Mouse (Mus musculus): ENCODE measurements around the gene Fam131c.

Fam131c gene

GRCm38 (mm10) chr4:141357811-141358210 lies 10.2 kb upstream of the Fam131c start:
- no peak for DNase-seq (ENCODE audit: extremely low spot score, low spot score)

DNA sequence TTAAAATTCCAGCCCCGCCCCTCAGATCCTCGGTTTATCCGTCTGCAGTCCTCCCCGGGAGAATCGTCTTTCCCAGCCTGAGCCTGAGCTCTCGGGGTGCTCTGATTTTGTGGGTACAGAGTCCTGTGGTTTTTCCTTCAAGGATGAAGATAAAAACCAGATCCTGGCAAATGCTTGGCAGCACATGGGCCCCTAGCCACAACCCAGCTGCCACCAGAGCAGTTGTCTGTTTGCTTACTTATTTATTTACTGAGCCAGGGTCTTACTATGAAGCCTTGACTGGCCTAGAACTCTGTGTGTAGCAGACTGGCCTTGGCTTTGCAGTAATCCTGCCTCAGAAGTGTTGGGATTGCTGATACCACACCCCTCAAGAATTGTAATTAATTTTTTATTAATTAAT lies 8.8 kb upstream of the Fam131c start:
- DNase-seq (ENCODE audit: extremely low spot score, low spot score): no peak

GRCm38 (mm10) chr4:141360846-141361245 lies 7.2 kb upstream of the Fam131c start:
- DNase-seq (ENCODE audit: extremely low spot score, low spot score): peak; percentile 64

- DNase-seq (ENCODE audit: extremely low spot score, low spot score): peak; percentile 92
Measured at GRCm38 (mm10) chr4:141362937-141363548, 5.0 kb upstream of the Fam131c start.

DNA sequence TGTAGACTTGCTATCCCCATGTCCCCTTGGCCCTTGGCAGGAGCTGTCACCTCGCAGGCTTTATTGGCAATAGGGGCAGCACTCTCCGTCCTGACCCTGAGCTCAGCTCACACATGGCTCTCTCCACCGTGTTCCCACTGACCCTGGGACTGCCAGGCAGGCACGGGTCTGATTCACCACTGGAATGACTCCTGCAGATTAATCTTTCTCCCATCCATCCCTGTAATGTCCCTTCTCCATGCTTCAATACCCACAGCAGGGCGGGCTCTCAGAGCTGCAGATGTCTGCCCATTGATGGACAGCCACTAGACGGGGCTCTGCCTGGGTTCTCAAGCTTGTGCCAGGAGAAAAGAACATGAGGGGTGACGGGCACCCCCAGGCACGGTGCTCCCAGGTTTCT lies 2.9 kb upstream of the Fam131c start:
- DNase-seq (ENCODE audit: extremely low spot score, low spot score): no peak

GRCm38 (mm10) chr4:141365876-141366275 lies 2.1 kb upstream of the Fam131c start:
- DNase-seq (ENCODE audit: extremely low spot score, low spot score): no peak

DNA sequence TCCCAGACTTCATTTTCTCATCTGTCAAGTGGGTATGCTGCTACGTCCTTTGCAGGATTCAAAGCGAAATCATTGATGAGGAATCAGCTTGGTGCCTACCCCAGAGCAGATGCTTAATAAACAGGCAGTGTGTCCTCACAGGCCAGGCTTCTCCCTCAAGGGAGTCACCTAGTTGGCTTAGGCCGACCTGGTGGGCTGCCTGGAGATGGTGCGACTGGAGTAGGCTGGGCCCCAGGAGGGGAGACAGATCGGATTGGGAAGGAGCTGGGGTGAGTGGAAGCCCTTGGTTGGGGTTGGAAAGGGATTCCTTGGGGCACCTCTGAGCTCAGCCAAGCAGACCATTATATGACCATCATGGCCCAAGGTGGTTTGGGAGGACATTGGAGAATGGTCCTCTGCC lies 4.4 kb downstream of the Fam131c start:
- DNase-seq (ENCODE audit: extremely low spot score, low spot score): no peak

DNA sequence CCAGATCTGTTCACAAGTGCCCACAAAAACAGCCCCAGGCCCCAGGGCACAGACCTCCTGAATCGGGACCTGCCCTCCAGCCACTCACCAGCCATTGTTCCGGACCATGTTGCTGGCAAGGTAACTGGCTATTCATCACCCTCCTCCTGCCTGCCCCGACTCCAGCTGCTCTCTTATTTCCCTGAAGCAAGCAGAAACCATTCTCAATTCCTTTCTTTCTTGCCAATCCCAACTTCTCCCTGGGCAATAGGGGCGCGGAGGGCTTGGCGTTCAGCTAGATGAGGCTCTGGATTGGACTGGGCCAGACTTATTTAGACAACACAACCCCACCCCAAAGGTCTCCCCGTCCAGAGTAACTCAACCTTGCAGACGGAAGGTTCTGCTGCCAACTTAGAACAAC lies 11.7 kb downstream of the Fam131c start:
- DNase-seq (ENCODE audit: extremely low spot score, low spot score): no peak

GRCm38 (mm10) chr4:141382406-141382805 lies 14.4 kb downstream of the Fam131c start:
- peak; percentile 44 for DNase-seq (ENCODE audit: extremely low spot score, low spot score)

DNA sequence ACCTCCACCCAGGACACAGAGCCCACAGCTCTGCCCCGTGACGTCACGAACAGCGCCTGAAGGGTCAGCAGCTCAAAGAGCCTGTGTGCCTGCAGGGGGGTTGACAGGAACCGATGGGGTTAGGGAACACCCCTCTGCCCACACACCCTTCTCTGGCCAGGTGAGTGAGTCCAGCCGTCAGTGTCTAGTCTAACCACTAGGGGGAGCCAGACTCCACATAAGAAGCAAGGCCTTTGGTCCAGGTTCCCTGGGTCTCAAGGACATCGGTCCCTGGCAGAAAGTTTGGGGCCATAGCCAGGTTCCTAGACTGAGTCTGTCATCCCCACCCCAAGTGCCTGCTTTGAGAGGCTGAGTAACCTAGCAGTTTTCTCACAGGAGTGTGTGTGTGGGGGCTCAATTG lies 17.3 kb downstream of the Fam131c start:
- peak; percentile 65 for DNase-seq (ENCODE audit: extremely low spot score, low spot score)

DNA sequence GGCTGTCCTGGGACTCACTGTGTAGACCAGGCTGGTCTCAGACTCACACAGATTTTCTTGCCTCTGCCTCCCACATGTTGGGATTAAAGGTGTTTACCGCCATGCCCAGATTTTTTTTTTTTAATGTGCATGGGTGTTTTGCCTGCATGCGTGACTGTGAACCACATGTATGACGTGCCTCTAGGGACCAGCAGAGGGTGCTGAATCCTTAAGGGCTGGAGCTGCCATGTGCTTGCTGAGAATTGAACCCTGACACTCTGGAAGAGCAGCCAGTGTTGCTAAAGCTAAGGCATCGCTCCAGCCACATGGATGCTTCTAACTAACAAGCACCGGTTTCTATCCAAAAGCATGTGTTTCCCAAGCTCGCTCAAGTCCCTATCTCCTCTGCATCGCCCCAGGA lies 18.1 kb downstream of the Fam131c start:
- DNase-seq (ENCODE audit: extremely low spot score, low spot score): no peak

DNA sequence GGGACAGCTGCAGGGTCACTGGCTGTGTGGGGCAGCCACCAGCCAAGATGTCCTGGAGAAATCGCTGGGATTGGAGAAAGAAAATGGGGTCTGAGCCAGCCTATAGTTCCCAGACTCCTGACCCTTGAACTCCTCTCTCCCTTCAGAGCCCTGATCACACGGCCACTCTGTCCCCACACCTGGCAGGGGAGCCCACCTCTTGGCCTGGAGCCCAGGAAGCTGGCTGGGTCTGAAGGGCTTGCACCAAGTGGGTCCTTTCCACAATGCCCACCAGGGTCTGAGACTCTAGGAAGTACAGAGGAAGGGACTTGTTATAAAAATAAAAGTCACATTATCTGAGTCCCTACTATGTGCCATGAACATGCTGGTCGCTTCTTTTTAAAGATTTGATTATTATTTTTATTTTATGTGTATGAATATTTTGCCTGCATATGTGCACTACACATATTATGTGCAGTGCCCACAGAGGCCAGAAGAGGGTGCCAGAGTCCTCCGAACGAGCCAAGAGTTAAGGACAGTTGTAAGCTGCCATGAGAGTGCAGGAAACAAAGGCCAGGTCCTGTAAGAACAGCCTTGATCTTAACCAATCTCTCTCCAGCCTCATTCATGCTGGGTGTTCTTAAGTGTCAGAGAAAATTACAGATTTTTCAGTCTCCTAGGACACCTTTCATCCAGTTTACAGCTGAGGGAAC lies 19.2 kb downstream of the Fam131c start:
- DNase-seq (ENCODE audit: extremely low spot score, low spot score): peak; percentile 85

DNA sequence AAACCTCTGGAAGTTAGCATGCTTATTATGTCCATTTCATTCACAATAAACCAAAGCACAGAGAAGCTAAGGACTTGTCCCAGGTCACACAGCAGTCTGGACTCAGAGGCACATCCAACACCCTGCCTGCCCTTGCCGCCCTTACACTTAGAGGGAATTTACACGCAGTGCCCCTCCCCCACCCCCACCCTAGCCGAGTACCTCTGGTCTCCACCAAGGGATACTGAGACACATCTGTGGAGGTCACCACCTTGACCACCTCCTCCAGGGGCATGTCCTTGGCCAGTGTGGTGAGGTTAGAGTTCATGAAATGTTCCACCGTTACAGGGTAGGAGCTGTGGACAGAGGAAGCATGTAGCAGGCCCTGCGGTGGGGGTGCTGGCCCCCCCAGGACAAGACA lies 19.9 kb downstream of the Fam131c start:
- DNase-seq (ENCODE audit: extremely low spot score, low spot score): no peak

- DNase-seq (ENCODE audit: extremely low spot score, low spot score): no peak
Measured at GRCm38 (mm10) chr4:141389366-141390150, 21.5 kb downstream of the Fam131c start.

- no peak for DNase-seq (ENCODE audit: extremely low spot score, low spot score)
Measured at GRCm38 (mm10) chr4:141391293-141391692, 23.3 kb downstream of the Fam131c start.

DNA sequence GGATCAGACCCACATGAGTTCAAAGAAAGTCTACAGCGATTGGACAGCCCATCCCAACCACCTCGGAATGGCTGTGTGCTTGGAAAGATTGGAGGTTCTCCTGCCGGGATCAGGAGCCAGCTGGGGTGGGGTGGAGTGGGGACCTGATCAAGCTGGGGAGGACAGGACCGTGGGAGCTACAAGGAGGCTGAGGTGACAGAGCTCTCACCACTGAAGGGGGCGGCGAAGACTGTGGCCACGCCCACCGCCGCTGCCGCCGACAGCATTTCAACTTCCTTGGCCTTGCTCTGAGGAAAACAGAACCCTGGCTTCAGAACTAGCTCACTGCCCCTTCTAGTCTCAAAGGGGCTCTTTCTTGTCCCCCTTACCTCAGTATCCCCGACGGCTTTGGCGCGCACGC lies 26.7 kb downstream of the Fam131c start:
- no peak for DNase-seq (ENCODE audit: extremely low spot score, low spot score)

DNA sequence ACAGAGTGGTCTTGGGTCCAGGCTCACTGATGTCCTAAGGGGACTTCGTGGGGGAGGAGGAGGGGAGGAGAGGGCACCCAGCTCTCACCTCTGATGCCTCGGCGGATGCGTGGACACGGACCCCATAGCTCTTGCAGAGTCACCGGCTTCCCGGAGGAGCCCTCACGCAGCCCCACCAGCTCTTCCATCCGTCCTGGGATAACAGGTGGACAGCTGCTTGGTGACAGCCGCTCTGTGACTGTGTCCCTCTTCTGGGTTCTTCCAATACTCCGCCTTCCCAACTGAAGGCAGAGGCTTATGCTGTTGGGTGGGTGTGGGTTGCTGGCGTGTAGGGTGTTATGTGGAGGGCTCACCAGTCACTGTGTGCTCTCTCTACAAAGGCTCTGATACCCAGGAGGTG lies 29.8 kb downstream of the Fam131c start:
- DNase-seq (ENCODE audit: extremely low spot score, low spot score): no peak

GRCm38 (mm10) chr4:141398545-141398944 lies 30.5 kb downstream of the Fam131c start, which contains the start of gene Clcnka:
TSS of gene Clcnka (minus strand) at chr4:141398724.
- DNase-seq (ENCODE audit: extremely low spot score, low spot score): no peak

- DNase-seq (ENCODE audit: extremely low spot score, low spot score): no peak
Measured at GRCm38 (mm10) chr4:141400171-141400570, 32.2 kb downstream of the Fam131c start.

GRCm38 (mm10) chr4:141404518-141405313 lies 36.7 kb downstream of the Fam131c start:
- peak; percentile 92 for DNase-seq (ENCODE audit: extremely low spot score, low spot score)

DNA sequence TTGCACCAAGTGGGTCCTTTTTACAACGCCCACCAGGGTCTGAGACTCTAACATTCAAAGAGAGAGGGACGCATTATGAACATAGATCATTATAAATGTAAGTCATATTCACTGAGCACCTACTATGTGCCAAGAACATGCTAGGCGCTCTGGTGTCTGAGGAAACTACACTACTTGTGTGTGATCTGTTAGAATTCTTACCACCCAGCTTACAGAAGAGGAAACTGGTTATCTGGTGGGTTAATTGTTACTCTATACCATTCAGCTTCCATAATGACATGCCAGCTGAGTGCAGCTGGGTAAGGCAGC lies 37.2 kb downstream of the Fam131c start:
- DNase-seq (ENCODE audit: extremely low spot score, low spot score): no peak
